Mouse (Mus musculus): ENCODE results near the gene Noxred1. TPM values are rescaled to one million over a fixed set of nuclear protein-coding genes. Genes with fewer than 3 reads are reported as not detected.
A peak's percentile ranks its signal among the peaks of the same experiment; 100 is the strongest.
"Not testable (repeated sequence)": the region's sequence is repeated elsewhere in the genome, so short reads cannot be mapped to it uniquely, and the experiment has no call there.

The Noxred1 gene
- polyA plus RNA-seq, 1 experiment from 2014 or later, result 0.58 TPM

DNA sequence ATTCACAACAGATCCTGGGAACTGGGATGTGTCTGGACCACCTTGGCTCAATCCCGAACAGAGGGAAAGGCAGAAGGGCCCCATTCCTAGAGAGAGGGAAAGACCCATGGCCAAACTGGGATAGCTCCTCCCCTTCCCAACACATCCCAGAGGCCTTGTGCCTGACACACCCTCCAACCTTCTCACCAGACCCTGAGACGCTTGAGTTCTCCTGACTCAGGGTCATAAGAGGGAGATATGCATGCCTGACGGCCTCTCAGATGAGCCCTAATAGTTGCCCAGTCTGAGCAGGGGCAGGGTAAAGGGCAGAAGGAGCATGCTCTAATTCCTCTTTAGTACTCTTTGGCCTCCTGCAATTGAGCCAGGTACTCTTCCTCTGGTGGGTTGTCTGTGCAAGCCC lies 40.8 kb upstream of the Noxred1 start:
- ATAC-seq (ENCODE audit: insufficient read depth), result 0 out of 2 replicates have a peak, but pooled peaks have one; percentile 12
- H3K4me3 ChIP-seq (ENCODE audit: low read depth, low read length), result no peak overlapping the region
- H3K4me1 ChIP-seq (ENCODE audit: insufficient read depth), result 0 out of 2 replicates have a peak, but pooled peaks cover 3% of the 10 kb centered on the region
- DNase-seq, result no peak
- H3K9ac ChIP-seq, result no peak overlapping the region
- no peak overlapping the region for H3K4me2 ChIP-seq
- WGBS, result 44% methylated on average over 3 of the region's 3 CpGs
- no peak overlapping the region for H3K27ac ChIP-seq (ENCODE audit: low read depth)
- no peaks in the 10 kb centered on the region for H3K9me3 ChIP-seq (ENCODE audit: low read depth, low read length)
- no peak for TF ChIP-seq CTCF (IDR thresholded peaks at IDR 0.05; ENCODE audit: low read depth)
- peaks cover 25% of the 10 kb centered on the region for H3K36me3 ChIP-seq (ENCODE audit: insufficient read depth)
- H3K27me3 ChIP-seq (ENCODE audit: insufficient read depth, low read length), result no peaks in the 10 kb centered on the region

- 0 out of 2 replicates have a peak overlapping the region, but pooled peaks have one; percentile 16 for H3K4me2 ChIP-seq
- no peaks in the 10 kb centered on the region for H3K27me3 ChIP-seq (ENCODE audit: insufficient read depth, low read length)
- no peak for TF ChIP-seq CTCF (IDR thresholded peaks at IDR 0.05; ENCODE audit: low read depth)
- DNase-seq, result peak; percentile 73
- H3K27ac ChIP-seq (ENCODE audit: low read depth), result no peak overlapping the region
- ATAC-seq (ENCODE audit: insufficient read depth), result peak; percentile 82
- 14% methylated on average over 6 of the region's 6 CpGs for WGBS
- H3K4me1 ChIP-seq (ENCODE audit: insufficient read depth), result 0 out of 2 replicates have a peak, but pooled peaks cover 3% of the 10 kb centered on the region
- H3K9me3 ChIP-seq (ENCODE audit: low read depth, low read length), result no peaks in the 10 kb centered on the region
- no peak overlapping the region for H3K9ac ChIP-seq
- H3K4me3 ChIP-seq (ENCODE audit: low read depth, low read length), result no peak overlapping the region
- H3K36me3 ChIP-seq (ENCODE audit: insufficient read depth), result peaks cover 37% of the 10 kb centered on the region
These were observed 39.7 kb upstream of the Noxred1 start for GRCm38 (mm10) chr12:87278118-87278730.

DNA sequence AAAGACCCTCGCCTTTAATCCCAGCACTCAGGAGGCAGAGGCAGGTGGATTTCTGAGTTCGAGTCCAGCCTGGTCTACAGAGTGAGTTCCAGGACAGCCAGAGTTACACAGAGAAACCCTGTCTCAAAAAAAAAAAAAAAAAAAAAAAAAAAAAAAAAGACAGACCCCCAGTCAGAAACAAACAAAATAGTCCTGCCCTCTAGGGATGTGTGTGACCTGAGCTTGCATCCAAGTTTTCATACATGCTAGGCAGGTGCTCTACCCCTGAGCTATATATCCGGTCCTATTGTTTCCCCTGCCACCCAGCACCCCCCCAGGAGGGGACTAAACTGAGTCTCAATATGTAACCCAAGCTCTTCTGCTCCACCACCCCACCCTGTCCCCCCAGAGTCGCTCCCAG lies 38.7 kb upstream of the Noxred1 start:
- Histone ChIP-seq H3K36me3 (ENCODE audit: insufficient read depth) (peaks cover 46% of the 10 kb centered on the region), H3K27ac (ENCODE audit: low read depth) (0 out of 2 replicates have a peak overlapping the region, but pooled peaks have one; percentile 67)
- H3K4me1 ChIP-seq (ENCODE audit: insufficient read depth); ATAC-seq (ENCODE audit: insufficient read depth); H3K9ac ChIP-seq; H3K9me3 ChIP-seq (ENCODE audit: low read depth, low read length); DNase-seq; H3K4me3 ChIP-seq (ENCODE audit: low read depth, low read length); H3K27me3 ChIP-seq (ENCODE audit: insufficient read depth, low read length); H3K4me2 ChIP-seq: not testable (repeated sequence)
- 74% methylated on average over 4 of the region's 4 CpGs for WGBS

- DNase-seq (no peak), ATAC-seq (ENCODE audit: insufficient read depth) (no peak)
- no peak overlapping the region for H3K4me3 ChIP-seq (ENCODE audit: low read depth, low read length)
- no peak for TF ChIP-seq CTCF (IDR thresholded peaks at IDR 0.05; ENCODE audit: low read depth)
- no peaks in the 10 kb centered on the region for H3K27me3 ChIP-seq (ENCODE audit: insufficient read depth, low read length)
- H3K9ac ChIP-seq, result no peak overlapping the region
- H3K36me3 ChIP-seq (ENCODE audit: insufficient read depth), result peaks cover 68% of the 10 kb centered on the region
- 0 out of 2 replicates have a peak, but pooled peaks cover 3% of the 10 kb centered on the region for H3K4me1 ChIP-seq (ENCODE audit: insufficient read depth)
- no peaks in the 10 kb centered on the region for H3K9me3 ChIP-seq (ENCODE audit: low read depth, low read length)
- H3K4me2 ChIP-seq, result no peak overlapping the region
- 89% methylated on average over 9 of the region's 9 CpGs for WGBS
- H3K27ac ChIP-seq (ENCODE audit: low read depth), result no peak overlapping the region
These were observed 36.6 kb upstream of the Noxred1 start for GRCm38 (mm10) chr12:87274853-87275831.

DNA sequence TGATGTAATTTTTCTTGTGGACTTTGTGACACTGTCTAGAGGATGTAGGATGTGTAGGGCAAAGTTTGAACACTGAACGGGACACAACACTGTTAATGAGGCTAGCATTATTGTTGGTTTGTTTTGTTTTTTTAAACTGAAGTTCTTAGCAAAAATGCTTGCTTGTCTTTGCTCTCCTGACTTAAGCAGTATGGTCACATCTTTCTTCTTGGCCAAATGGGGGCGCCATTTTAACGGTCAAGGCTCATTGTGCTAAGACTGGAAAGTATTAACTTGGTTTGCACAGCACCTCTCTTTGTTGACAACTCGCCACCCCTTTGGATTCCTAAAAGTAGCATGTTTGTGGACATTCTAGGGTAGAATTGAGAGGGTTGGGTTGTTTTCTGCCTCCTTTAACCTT lies 29.1 kb upstream of the Noxred1 start:
- Histone ChIP-seq H3K4me2 (peak overlapping the region; percentile 82), H3K4me3 (ENCODE audit: low read depth, low read length) (peak overlapping the region; percentile 84), H3K36me3 (ENCODE audit: insufficient read depth) (peaks cover 45% of the 10 kb centered on the region), H3K27me3 (ENCODE audit: insufficient read depth, low read length) (no peaks in the 10 kb centered on the region), H3K4me1 (ENCODE audit: insufficient read depth) (0 out of 2 replicates have a peak, but pooled peaks cover 13% of the 10 kb centered on the region), H3K9me3 (ENCODE audit: low read depth, low read length) (no peaks in the 10 kb centered on the region), H3K9ac (peak overlapping the region; percentile 89), H3K27ac (ENCODE audit: low read depth) (no peak overlapping the region)
- peak; percentile 69 for DNase-seq
- WGBS, result 19% methylated on average over 4 of the region's 4 CpGs
- no peak for ATAC-seq (ENCODE audit: insufficient read depth)
- peak; percentile 55 for TF ChIP-seq CTCF (IDR thresholded peaks at IDR 0.05; ENCODE audit: low read depth)

GRCm38 (mm10) chr12:87266827-87267603 lies 28.5 kb upstream of the Noxred1 start:
- under 1% methylated on average over 31 of the region's 31 CpGs for WGBS
- no peak for TF ChIP-seq CTCF (IDR thresholded peaks at IDR 0.05; ENCODE audit: low read depth)
- Histone ChIP-seq H3K9me3 (ENCODE audit: low read depth, low read length) (no peaks in the 10 kb centered on the region), H3K9ac (peak overlapping the region; percentile 89), H3K4me2 (peak overlapping the region; percentile 82), H3K4me1 (ENCODE audit: insufficient read depth) (0 out of 2 replicates have a peak, but pooled peaks cover 13% of the 10 kb centered on the region), H3K27ac (ENCODE audit: low read depth) (peak overlapping the region; percentile 89), H3K36me3 (ENCODE audit: insufficient read depth) (peaks cover 42% of the 10 kb centered on the region), H3K4me3 (ENCODE audit: low read depth, low read length) (peak overlapping the region; percentile 84), H3K27me3 (ENCODE audit: insufficient read depth, low read length) (no peaks in the 10 kb centered on the region)
- DNase-seq, result peak; percentile 43
- peak; percentile 75 for ATAC-seq (ENCODE audit: insufficient read depth)

Measured in lung, embryonic 14.5 days (tissue).